Mouse (Mus musculus) lung, adult 2 months (tissue): ENCODE measurements at regions not wholly inside any gene's neighbourhood (a gene's known extent, or its start where the extent isn't known, plus 50 kb on each side); places are given as distances from the start of the nearest gene placed in this dataset.

Source experiments
- CTCF ChIP-seq: fragments of 200-500 bp; IDR thresholded peaks from 2 replicates; pipeline ENCODE4 v1.5.1; 2011; ENCODE audit warnings: mild to moderate bottlenecking, low read length, control low read depth; ENCODE audit not compliant: insufficient read depth
- POLR2A ChIP-seq: fragments of 200-500 bp; IDR thresholded peaks from 2 replicates; pipeline ENCODE4 v1.6.1; 2011; ENCODE audit warnings: low read depth, mild to moderate bottlenecking, control low read depth, low read length, borderline replicate concordance; ENCODE audit errors: extremely low read depth

- TF ChIP-seq POLR2A (no peak), CTCF (no peak)
Observed at GRCm38 (mm10) chr4:142952879-142953278, 259.9 kb downstream of the Prdm2 start.
